14 mouse cellular contexts compared by ENCODE assay signal in genomic region chr15:101070762-101071161, GRCm38 (mm10). TPM values are rescaled to one million over a fixed set of nuclear protein-coding genes. Genes with fewer than 3 reads are reported as not detected.
A peak's percentile ranks its signal among the peaks of the same experiment; 100 is the strongest.
DNase-seq lines count a peak whose midpoint lies in the region; ATAC-seq lines count a peak whose summit lies in the region.
"Had no signal": no experiment of that assay in that cellular context is flagged by ENCODE, and none has a peak within 500 bp of the region (broad histone marks: within the 10 kb centered on the region; RNA-seq: fewer than 3 reads in every experiment).

No protein-coding gene starts in this region.

- H3K27ac ChIP-seq in embryonic facial prominence, embryonic 11.5 days (replicated peaks; ENCODE audit: low read depth, low read length): 0 out of 2 replicates have a peak overlapping the region, but pooled peaks have one; percentile 63
- H3K27ac ChIP-seq in kidney, embryonic 15.5 days: peak overlapping the region; percentile 90
- H3K27ac ChIP-seq in lung, embryonic 16.5 days (ENCODE audit: low read length): peak overlapping the region; percentile 73
- H3K27ac ChIP-seq: gastrocnemius, adult 2 months; hindbrain, embryonic 15.5 days; midbrain, embryonic 15.5 days had no signal

- H3K4me3 ChIP-seq in embryonic facial prominence, embryonic 11.5 days (ENCODE audit: low read depth, low read length): no peak overlapping the region
- H3K4me3 ChIP-seq in kidney, embryonic 15.5 days (replicated peaks): no peak overlapping the region
- H3K4me3 ChIP-seq in lung, embryonic 16.5 days (ENCODE audit: low read length): no peak overlapping the region
- H3K4me3 ChIP-seq: gastrocnemius, adult 2 months; hindbrain, embryonic 15.5 days; midbrain, embryonic 15.5 days had no signal

- H3K36me3 ChIP-seq in embryonic facial prominence, embryonic 11.5 days (replicated peaks; ENCODE audit: control insufficient read depth, insufficient read depth, low read depth, low read length): no peaks in the 10 kb centered on the region
- no peaks in the 10 kb centered on the region for H3K36me3 ChIP-seq in kidney, embryonic 15.5 days
- no peaks in the 10 kb centered on the region for H3K36me3 ChIP-seq in lung, embryonic 16.5 days (ENCODE audit: control insufficient read depth, insufficient read depth, low read length)
- H3K36me3 ChIP-seq: hindbrain, embryonic 15.5 days; midbrain, embryonic 15.5 days had no signal

- no peak overlapping the region for H3K9ac ChIP-seq in embryonic facial prominence, embryonic 11.5 days (replicated peaks; ENCODE audit: low read length)
- no peak overlapping the region for H3K9ac ChIP-seq in kidney, embryonic 15.5 days
- H3K9ac ChIP-seq in lung, embryonic 16.5 days (ENCODE audit: low read length): peak overlapping the region; percentile 2; the same call in 1 of the 2 replicates
- H3K9ac ChIP-seq: hindbrain, embryonic 15.5 days; midbrain, embryonic 15.5 days had no signal

- no peaks in the 10 kb centered on the region for H3K27me3 ChIP-seq in embryonic facial prominence, embryonic 11.5 days (ENCODE audit: control insufficient read depth, insufficient read depth, low read length)
- H3K27me3 ChIP-seq in kidney, embryonic 15.5 days: no peaks in the 10 kb centered on the region
- H3K27me3 ChIP-seq in lung, embryonic 16.5 days (ENCODE audit: control insufficient read depth, insufficient read depth, low read depth, low read length): no peaks in the 10 kb centered on the region
- H3K27me3 ChIP-seq: hindbrain, embryonic 15.5 days; midbrain, embryonic 15.5 days had no signal

- whole genome bisulfite sequencing in embryonic facial prominence, embryonic 11.5 days: 34% methylated on average over 5 of the region's 5 CpGs
- WGBS in kidney, embryonic 15.5 days: 15% methylated on average over 5 of the region's 5 CpGs
- WGBS in lung, embryonic 16.5 days: 32% methylated on average over 5 of the region's 5 CpGs

- DNase-seq in ZHBTc4 (ENCODE audit: low read depth, low spot score): peak; percentile 34
- DNase-seq in embryonic facial prominence, embryonic 11.5 days (ENCODE audit: low spot score): peak; percentile 51
- DNase-seq in adrenal gland, adult 18-20 months (ENCODE audit: low spot score in 2 of 2): no peak
- no peak for DNase-seq in thymus, postnatal 4 days
- no peak for DNase-seq in embryo, embryonic 11 days
- DNase-seq: gastrocnemius, adult 2 months; right cerebral cortex, postnatal 14 days had no signal

- H3K9me3 ChIP-seq in embryonic facial prominence, embryonic 11.5 days (replicated peaks; ENCODE audit: control insufficient read depth, low read length): no peaks in the 10 kb centered on the region
- no peaks in the 10 kb centered on the region for H3K9me3 ChIP-seq in kidney, embryonic 15.5 days (replicated peaks)
- H3K9me3 ChIP-seq in lung, embryonic 16.5 days (ENCODE audit: control insufficient read depth, low read length): no peaks in the 10 kb centered on the region
- H3K9me3 ChIP-seq: hindbrain, embryonic 15.5 days; midbrain, embryonic 15.5 days had no signal

- no peak for ATAC-seq in embryonic facial prominence, embryonic 11.5 days (replicated peaks; ENCODE audit: insufficient number of reproducible peaks, low FRiP score, low TSS enrichment, low read depth)
- peak; percentile 63 for ATAC-seq in kidney, embryonic 15.5 days (replicated peaks; ENCODE audit: low FRiP score)
- peak; percentile 71 for ATAC-seq in lung, embryonic 16.5 days (ENCODE audit: low read depth)
- ATAC-seq: midbrain, embryonic 15.5 days had no signal

- peaks cover 27% of the 10 kb centered on the region for H3K4me1 ChIP-seq in embryonic facial prominence, embryonic 11.5 days (ENCODE audit: control insufficient read depth, insufficient read depth, low read length)
- H3K4me1 ChIP-seq in kidney, embryonic 15.5 days: peaks cover 96% of the 10 kb centered on the region
- peaks cover 80% of the 10 kb centered on the region for H3K4me1 ChIP-seq in lung, embryonic 16.5 days (replicated peaks; ENCODE audit: control insufficient read depth, insufficient read depth, low read length)

- H3K4me2 ChIP-seq in embryonic facial prominence, embryonic 11.5 days (ENCODE audit: low read depth, low read length): no peak overlapping the region
- H3K4me2 ChIP-seq in kidney, embryonic 15.5 days: peak overlapping the region; percentile 19
- H3K4me2 ChIP-seq in lung, embryonic 16.5 days (ENCODE audit: low read depth, low read length): no peak overlapping the region
- H3K4me2 ChIP-seq: hindbrain, embryonic 15.5 days; midbrain, embryonic 15.5 days had no signal

RNA-seq across cellular contexts. Expression of gene Fignl2, which starts 7.6 kb away (rescaled TPM):
- 0.72 and 0.81 TPM in 2 replicates for polyA plus RNA-seq in embryonic facial prominence, embryonic 11.5 days (2014; fragmentation: Nextera tagmentation; extraction: Ambion mirVana)
- 0.22 and 0.44 TPM in 2 replicates for polyA plus RNA-seq in kidney, embryonic 15.5 days (2015; fragmentation: Nextera tagmentation; extraction: Ambion mirVana)
- polyA plus RNA-seq in lung, embryonic 16.5 days (2015; fragmentation: Nextera tagmentation; extraction: Ambion mirVana): 0.20 TPM in 2 replicates
- 1 to 10 TPM; 4.7 to 7.1 TPM for total RNA-seq in adrenal gland, adult 18-20 months (2021)
- total RNA-seq: common myeloid progenitor, adult 5-6 weeks; MEL had no signal

RNA-seq across cellular contexts. Expression of gene Gm47841, which starts 23.6 kb away (rescaled TPM):
- not detected in 2 replicates for polyA plus RNA-seq in embryonic facial prominence, embryonic 11.5 days (2014; fragmentation: Nextera tagmentation; extraction: Ambion mirVana)
- not detected in 2 replicates for polyA plus RNA-seq in kidney, embryonic 15.5 days (2015; fragmentation: Nextera tagmentation; extraction: Ambion mirVana)
- polyA plus RNA-seq in lung, embryonic 16.5 days (2015; fragmentation: Nextera tagmentation; extraction: Ambion mirVana): not detected in 2 replicates
- not detected for total RNA-seq in adrenal gland, adult 18-20 months (2021)
- total RNA-seq: common myeloid progenitor, adult 5-6 weeks; gastrocnemius, adult 2 months; left cerebral cortex, postnatal 25 days; MEL had no signal
- polyA plus RNA-seq: hindbrain, embryonic 15.5 days; midbrain, embryonic 15.5 days had no signal

RNA-seq across cellular contexts. Expression of gene Ankrd33, which starts 44.8 kb away (rescaled TPM):
- polyA plus RNA-seq in embryonic facial prominence, embryonic 11.5 days (2014; fragmentation: Nextera tagmentation; extraction: Ambion mirVana): not detected in 2 replicates
- polyA plus RNA-seq in kidney, embryonic 15.5 days (2015; fragmentation: Nextera tagmentation; extraction: Ambion mirVana): not detected in 2 replicates
- polyA plus RNA-seq in lung, embryonic 16.5 days (2015; fragmentation: Nextera tagmentation; extraction: Ambion mirVana): not detected in 2 replicates
- total RNA-seq in adrenal gland, adult 18-20 months (2021): under 1 TPM; 0.42 to 0.70 TPM
- total RNA-seq: common myeloid progenitor, adult 5-6 weeks; gastrocnemius, adult 2 months; left cerebral cortex, postnatal 25 days; MEL had no signal
- polyA plus RNA-seq: hindbrain, embryonic 15.5 days; midbrain, embryonic 15.5 days had no signal

RNA-seq across cellular contexts. Expression of gene Acvrl1, which starts 57.6 kb away (rescaled TPM):
- 3.8 and 4.6 TPM in 2 replicates for polyA plus RNA-seq in embryonic facial prominence, embryonic 11.5 days (2014; fragmentation: Nextera tagmentation; extraction: Ambion mirVana)
- 17.2 and 18.4 TPM in 2 replicates for polyA plus RNA-seq in kidney, embryonic 15.5 days (2015; fragmentation: Nextera tagmentation; extraction: Ambion mirVana)
- polyA plus RNA-seq in lung, embryonic 16.5 days (2015; fragmentation: Nextera tagmentation; extraction: Ambion mirVana): 91.3 and 93.3 TPM in 2 replicates
- total RNA-seq in adrenal gland, adult 18-20 months (2021): 10 to 100 TPM; 19.1 to 26.1 TPM

Comparison
In these comparisons a context has a peak if more than half of its experiments do, and no peak if none do; other contexts are left out.
1. DNase-seq: peak in ZHBTc4 (single experiment) and embryonic facial prominence, embryonic 11.5 days (single experiment); none in adrenal gland, adult 18-20 months (0 of 2), thymus, postnatal 4 days (single experiment) and embryo, embryonic 11 days (single experiment).
2. Peak in every context shown above with its lines, with median percentiles within 50 percentile points of each other: H3K27ac ChIP-seq.